Mouse (Mus musculus) retina, embryonic 14.5 days (tissue): ENCODE data around the gene Cbl.

Source experiments
- DNase-seq: peaks from one replicate; pipeline ENCODE4 v3.0.0-alpha.2; 2015; ENCODE audit warnings: low spot score

Gene Cbl

DNA sequence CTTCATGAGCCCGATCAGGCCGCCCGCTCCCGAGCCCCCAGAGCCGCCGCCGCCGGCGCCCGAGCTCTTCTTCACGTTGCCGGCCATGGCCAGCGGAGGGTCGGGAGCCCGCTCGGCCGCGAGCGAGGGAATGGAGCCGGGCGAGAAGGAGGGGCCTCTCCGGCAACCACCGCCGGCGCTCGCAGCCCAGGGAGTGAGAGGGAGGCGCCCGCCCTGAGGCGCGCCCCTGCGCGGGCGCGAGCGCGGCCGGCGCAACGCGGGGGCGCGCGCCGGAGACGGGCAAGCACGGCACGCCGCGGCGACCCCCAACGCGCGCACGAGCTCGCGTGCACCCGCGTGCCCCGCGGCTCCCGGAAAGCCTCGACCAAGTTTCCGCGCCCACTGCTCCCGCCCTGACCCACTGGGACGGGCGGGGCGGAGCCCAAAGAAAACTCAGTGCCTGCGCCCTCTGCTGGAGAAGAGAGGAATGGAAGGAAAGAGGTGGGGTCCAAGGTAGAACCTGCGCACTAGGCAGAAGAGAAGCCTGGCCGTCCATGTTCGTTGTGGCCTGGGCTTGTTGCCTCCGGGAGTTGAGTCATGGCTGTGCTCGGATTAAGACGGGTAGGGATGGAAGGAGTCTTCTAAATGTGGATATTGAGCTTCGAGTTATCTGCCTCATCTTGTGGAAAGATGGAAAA, at the start of gene Cbl:
Gene Cbl (minus strand): TSS at position 248 of the 677 bp plus-strand sequence.
- peak; percentile 100 for DNase-seq

DNA sequence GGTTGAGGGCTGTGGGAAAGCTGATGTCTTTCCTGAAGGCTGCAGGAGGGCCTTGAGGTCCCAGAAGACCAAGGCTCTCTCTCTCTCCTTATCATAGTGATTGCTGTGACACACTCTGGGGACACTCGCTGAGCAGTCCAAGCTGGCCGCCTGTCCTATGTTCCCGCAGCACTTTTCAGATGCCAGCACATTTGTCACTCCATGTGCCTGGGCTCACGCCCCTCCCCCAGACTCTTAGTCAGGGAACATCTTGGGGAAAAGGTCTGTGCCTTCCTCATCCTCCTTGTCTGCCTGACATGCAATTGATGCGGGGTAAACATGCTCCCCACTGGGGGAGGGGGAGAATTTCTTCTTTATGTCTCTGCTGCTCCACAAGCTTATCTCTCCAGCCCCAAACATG, 49.3 kb upstream of the Cbl start:
- no peak for DNase-seq

DNA sequence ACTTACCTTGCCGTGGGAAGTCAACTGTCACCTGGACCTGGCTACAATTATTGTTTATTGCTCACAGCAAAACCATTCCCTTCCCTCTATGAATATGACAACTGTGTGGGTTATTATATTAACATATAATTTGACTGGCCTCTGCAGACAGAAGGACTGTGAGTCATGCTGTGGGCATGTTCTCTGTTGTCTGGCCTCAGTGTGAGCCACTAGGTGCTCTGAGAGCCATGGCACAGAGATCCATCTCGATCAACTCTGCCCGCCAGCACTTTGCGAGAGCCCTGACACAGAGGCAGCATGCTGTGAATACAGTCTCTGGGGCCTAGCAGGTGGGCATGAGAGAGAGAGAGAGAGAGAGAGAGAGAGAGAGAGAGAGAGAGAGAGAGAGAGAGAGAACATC, 36.1 kb upstream of the Cbl start:
- no peak for DNase-seq

DNA sequence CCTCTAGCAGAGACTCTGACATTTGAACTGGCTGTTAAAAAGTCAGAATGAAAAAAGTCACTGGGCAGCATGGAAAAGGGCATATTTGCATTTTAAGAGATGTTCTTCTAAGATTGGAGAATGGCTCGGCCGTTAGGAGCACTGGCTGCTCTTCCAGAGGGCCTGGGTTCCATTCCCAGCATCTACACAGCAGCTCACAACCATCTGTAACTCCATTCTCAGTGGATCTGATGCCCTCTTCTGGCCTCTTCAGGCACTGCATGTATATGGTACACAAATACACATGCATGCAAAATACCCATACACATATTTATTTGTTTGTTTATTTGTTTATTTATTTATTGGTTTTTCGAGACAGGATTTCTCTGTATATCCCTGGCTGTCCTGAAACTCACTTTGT, 35.2 kb upstream of the Cbl start:
- peak; percentile 39 for DNase-seq

DNA sequence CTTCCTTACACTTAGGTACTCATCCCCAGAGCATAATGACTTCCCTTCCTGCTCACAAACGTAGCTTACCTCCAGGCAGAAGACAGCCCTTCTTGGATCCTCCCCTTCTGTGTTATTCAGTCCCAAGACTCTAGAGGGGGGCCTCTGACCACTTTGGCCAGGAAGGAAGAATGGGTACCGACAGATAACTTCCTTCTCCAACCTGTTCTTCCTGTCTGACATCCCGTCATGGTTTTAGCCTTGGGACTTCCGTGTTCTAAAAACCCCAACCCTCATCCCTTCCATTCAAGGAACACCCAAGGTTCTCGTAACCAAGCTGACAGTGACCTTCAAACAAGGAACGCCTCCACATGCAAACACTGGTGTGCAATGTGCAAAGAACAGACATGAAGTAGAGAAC, 34.6 kb upstream of the Cbl start, which contains the start of gene Nlrx1:
Gene Nlrx1 (minus strand): TSS at position 168 of the 400 bp plus-strand sequence.
- no peak for DNase-seq

DNA sequence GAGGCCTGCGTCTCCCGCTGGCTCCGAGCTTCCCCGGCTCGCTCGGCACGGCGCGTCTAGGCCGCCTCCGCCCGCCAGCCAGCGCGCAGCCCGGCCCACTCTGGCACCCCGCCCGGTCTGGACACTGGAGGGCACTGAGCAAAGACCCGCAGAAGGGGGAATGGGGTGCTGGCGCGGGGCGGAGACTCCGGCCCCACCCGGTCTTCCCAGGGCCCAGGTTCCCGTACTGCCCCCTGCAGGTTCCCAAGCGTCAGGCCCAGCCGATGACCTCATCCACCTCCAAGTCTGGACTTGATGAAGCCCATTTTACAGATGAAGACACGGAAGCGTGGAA, 34.1 kb upstream of the Cbl start:
- DNase-seq: peak; percentile 84

DNA sequence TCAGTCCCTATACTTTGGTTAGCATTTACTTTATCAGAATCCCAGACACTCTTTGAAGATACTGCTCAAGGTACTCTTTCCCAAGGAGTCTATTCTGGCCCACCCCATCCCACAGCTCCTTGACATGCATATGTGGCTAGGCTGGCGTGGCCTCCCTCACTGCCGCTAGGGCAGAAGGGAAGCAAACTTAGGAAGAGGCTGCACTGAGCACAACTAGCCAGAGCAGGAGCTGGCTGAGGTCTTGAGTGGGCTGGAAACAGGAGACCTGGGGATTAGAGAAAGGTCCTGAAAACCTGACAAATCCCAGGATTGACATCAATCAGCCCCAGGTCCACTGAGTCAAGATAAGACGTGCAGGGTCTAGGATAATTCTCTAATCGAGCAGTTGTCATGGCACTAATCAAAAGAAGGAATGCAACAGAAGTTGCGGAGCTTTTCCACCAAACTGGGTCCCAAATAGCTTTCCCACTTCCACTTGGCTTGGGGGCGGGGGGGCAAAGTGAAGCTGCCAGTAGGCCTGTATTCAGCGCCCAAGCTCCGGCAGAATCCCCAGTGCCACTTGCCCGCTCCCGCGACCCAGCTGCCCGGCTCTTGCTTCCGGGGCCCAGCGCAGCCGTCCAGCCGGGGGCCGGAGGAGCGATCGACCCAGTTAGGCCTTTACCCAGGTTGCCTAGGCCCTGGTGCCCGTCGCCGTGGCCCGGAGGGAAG, 33.6 kb upstream of the Cbl start:
- peak; percentile 24 for DNase-seq

DNA sequence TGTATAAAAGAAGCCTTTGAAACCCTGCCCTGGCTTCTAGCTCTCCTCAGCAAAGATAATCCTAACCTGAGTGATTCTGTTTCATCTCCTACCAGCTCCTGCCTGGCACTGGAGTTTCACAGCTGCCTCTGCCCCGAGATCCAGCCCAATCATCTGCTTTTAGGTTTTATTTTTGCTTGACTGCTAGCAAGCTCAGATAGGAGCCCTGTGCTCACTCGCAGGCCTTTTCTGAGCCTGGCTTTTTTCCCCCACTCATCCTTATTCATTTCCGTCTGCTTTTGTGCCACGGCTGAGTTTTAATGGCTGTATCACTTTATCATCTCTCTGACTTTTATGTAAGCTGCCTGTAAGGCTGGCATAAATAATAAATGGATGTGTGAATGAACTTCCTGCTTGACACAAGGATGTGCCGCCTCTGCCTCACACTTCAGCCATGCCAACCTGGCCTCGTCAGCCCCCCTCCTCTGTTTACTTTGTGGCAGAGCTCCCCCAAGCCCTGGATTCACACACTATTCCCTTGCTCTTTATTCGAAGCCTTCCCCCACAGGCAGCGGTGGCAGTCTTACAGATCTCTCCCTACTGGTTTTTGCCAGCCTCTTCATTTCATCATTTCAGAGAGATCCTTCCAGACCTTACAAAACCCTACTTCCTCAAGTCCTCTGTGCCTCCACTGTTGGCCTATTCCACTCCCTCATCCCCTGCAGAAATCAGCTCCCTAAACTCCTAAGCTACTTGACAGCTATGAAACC, 32.8 kb upstream of the Cbl start:
- DNase-seq: no peak

DNA sequence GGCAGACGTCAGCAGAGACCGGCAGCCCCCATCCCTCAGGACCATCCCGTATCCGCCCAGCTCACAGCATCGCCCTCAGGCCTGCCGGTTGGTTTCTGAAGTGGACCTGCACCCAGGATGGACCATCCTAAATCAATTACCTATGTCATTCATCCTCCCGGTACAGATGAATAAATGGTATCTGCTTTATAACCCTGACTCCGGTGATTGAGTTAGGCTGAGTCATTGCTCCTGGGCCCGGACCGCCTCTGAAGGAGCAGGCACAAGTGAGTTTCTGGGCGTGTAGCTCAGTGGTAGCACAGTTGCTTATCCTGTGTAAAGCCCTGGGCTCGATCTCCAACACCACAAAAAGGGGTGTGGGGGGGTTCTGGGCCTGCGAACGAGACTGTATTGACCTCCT, 27.5 kb upstream of the Cbl start:
- DNase-seq: no peak

DNA sequence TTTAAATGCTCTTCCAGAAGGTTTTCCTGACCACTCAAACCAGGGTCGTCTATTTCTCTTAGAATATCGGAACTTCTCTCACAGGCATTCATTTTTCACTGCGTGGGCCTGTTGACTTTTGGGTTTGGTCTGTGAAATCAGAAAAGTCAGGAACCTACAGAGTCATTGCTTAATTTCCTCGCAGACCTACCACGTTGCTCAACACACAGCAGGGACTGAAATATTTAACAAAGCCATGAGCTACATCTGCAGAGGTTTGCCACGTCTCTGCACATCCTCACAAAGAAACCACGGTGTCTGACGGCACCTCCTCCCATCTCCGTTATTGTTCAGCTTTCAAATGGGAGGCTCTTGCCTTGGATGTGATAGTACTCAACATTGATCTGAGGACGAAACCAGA, 25.2 kb upstream of the Cbl start:
- DNase-seq: no peak

DNA sequence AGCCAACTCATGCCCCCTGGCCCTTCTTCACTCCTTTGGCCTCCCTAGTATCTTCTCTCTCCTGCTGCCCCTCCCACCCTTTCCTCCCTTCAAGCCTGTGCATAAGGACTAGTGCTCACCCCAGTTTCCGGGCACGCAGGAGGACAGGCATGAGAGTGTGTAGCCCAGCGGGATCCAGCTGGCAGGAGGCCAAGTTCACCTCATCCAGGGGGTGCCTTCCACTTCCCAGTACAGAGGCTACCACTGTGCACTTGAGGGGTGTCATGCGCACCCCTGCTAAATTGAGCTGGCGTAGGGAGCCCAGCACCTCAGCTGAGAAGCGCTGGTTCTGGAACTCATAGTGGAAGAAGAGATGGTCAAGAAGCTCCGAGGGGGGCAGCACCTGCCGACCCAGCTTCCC, 22.4 kb upstream of the Cbl start:
- DNase-seq: no peak

DNA sequence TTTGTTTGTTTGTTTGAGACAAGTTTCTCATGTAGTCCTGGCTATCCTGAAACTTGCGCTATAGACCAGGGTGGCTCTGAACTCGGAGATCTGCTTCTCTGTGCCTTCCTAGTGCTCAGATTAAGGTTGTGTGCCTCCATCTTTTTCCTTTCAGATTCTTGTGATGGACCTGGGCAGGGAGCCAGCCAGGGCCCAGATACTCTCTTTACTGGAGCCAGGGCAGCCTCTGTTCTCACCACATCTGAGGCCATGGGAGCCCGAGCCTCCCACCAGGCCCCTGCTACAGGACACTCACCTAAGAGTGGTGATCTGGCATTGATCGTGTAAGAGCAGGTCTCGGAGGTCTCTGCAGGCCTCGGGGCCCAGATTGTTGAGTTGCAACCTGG, 21.3 kb upstream of the Cbl start:
- no peak for DNase-seq

DNA sequence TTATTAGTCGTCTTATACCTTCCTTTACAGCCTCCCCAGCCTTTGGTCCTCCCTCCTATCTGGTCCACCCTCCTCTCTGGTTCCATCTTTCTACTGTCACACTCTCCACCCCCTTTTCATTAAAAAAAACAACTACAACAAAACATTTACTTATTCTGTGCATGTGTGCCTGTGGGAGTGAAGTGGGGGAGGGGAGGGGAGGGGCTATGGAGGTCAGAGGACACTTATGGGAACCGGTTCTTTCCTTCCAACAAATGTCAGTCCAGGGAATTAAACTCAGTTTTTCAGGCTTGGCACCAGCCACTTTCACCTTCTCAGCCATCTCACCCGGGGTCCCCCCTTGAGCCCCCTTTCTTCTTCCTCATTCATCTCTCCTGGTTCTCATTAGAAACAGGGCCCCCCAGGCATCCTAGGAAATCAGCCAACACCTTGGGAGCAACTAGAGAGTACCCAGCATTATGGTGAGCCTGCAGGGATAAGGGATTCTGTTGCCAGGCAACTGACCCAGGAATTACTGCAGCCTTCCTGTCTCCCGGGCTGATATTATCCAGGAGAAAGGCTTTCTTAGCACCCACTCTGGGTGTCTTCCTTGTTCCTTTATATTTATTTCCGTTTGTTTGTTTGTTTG, 20.8 kb upstream of the Cbl start:
- DNase-seq: no peak

DNA sequence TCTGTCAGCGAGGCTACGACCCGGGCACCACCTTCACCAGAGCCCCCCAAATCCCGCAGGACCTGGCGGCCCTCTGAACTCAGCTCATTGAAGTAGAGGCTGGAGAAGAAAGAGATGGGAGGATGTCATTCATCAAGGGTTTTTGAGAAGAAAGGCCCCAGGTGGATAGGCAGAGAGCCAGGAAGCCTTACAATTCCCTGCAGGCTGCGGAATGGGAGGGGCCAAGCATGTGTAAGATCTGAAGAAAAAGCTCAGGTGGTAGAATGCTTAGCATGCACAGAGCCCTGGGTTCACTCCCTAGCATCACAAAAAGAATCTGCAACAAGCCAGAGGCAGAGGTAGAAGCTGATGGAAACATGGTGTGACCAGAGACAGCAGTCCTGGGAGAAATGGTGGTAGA, 19.6 kb upstream of the Cbl start:
- DNase-seq: no peak

DNA sequence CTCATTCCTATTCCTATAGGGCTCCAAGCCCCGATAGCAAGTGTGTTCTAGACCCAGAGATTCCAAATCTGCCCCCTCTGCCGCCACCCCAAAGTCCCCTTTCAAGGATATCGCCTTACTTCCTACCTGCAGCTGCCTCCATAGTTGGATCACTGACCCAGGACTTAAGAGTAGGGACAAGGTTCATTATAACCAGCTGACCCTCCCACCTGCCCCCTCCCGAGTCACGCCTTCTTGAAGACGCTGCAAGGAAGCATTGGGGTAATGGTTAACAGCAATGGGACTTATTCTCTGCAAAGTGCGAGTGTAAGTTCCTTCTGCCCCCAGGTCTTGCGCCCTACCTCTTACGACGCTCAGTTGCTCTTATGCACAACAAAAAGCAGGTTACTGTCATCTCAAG, 17.5 kb upstream of the Cbl start, which contains the start of gene Pdzd3:
Gene Pdzd3 (minus strand): TSS at position 158 of the 400 bp plus-strand sequence.
- DNase-seq: no peak

DNA sequence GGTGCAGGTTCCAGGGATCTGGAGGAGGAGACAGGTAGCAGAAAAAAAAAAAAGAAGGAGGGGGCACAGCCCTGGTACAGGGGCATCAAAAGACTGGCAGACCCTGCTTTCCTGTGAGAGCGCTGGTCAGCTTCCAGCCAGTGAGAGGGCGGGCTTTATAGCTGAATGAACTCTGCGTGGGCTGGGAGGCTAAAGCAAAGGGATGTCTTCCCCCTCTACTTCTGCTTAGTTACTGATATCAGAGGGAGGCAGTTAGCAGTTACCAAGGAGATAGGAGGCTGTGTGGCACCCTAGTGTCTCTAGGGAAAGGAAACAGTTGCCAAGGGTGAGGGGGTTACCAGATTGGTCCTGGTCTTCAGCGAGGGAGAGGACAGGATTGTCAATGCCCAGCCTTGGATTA, 16.6 kb upstream of the Cbl start:
- DNase-seq: no peak

DNA sequence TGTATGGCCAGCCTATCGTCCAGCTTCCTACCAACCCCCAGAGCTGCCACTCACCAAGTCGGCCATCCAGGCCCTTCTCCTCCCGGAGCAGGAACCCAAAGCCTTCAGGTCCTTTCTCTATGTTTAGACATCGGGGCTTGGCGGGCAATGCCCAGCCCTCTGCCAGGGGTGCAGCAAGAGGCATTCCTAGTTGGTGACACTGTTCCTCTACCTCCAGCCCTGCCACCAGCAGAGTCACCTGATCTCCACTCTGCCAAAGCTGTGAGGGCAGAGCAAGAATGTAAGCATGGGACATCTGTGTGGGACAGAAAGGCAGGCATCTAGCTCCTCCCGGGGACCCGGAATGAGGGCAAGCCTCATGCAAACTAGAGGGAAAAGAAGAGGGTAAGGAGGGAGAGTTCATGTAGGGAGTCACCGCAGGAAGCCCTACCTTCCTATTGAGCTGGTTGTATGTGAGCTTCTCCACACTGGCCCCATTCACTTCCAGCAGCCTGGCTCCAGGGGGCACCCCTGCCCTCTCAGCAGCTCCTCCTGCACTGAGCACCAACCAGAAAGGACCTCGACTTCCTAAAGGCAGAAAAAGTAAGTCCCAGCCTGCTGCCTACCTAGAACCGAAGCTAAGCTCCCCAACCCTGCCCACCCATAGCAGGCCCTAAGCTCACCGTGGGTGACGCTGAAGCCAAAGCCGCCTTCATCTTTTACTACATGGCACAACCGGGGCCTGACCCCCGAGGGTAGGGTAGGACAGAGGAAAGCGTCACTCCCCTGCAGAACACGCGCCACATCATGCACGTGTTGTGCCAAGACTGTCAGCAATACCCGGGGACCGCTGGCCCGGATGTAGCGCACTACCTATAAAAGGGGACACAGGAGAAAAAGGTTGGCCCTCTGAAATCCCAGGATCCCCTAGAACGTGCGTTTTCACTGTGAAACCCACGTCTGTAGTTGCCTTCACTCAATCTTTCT, 15.6 kb upstream of the Cbl start:
- peak; percentile 69 for DNase-seq

DNA sequence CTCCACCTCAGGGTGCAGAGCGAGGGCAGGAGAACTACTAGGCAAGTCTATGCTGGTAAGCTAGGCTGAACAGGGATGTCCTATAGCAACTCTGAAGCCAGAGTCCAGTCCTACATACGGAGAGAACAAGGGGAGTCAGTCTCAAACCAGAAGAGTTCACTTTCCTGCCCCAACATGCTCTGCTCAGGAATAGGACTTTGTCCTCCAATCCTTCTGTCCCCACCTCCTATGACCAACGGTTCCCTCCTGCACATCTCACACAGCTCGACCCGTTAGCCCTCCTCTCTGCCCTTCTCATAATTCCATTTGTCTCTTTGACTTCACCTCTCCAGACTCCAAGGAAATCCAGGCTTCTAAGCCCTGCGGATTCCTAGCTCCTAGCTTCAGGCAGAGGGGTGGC, 14.1 kb upstream of the Cbl start:
- DNase-seq: no peak

DNA sequence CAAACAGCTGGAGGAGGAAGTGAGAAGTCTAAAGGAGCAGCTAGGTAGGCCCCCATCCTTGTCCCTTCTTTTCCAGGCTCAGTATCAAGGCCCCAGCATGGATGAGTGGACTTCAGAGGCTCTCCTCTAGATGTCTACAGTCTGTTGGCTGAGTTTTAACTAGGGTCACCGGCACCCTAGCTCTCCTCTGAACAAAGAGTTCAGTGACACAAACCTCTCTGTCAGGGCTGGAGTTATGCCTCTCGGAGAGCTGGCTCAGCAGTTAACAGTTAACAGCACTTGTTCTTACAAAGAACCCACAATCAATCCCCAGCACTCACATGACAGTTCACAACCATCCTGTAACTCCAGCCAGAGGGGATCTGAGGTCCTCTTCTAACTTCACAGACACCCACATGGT, 9.8 kb upstream of the Cbl start:
- no peak for DNase-seq

DNA sequence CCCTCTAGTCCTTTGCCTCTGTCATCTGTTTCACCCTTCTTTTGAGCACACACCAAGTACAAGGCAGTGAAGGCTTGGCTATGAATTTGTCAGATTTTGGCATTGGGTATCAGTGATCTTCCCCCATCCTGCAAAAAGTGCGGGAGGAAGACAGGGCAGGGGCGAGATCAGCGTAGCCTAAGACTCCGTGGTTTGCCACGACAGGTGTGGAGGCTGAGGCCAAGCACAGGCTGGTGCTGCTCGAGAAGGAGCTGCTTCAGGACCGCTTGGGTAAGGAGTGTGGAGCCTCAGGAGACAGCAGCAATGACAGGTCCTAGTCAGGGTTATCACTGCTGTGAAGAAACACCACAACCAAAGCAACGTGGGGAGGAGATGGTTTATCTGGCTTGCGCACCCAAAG, 7.6 kb upstream of the Cbl start:
- DNase-seq: no peak

DNA sequence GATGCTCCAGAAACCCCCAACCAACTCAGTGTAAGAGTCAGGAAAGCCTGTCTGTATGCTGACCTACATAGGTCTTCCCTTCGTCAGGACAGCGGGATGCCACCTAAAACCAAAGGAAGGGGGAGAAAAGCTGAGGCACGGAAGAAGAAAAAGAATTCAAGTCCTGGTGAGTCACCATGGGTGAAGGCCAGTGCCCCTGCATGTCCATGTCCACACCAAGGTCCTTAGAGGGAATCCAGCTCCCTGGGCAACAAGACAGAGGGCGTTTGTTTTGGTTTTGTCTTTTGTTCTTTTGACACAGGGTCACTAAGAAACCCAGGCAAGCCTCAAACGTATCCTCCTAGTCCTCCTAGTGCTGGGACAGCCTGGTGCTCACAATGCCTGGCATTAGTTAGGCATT, 7.1 kb upstream of the Cbl start:
- no peak for DNase-seq

DNA sequence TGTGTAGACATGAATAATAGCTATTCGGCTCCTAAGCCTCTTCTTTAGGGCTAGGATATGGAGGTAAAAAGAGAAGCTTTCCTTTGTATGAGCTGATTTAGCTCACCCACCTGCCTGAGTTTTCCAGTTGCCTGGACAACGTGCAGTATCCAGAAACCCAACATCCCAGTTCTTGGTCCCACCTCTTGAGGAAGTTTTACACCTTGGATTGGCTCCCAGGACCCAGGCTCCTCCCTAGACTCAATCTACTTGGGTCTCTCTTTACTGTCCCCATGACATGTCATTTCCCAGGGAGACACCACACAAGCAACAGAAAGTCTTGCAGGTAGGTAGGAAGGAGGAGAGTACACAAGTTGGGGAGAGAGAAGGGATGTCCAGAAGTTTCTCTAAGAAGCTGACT, 6.5 kb upstream of the Cbl start, which contains the start of gene Ccdc153:
Gene Ccdc153 (plus strand): TSS at position 278 of the 400 bp plus-strand sequence.
- DNase-seq: no peak
